Mouse (Mus musculus): ENCODE measurements around the gene 1700016H13Rik.

1700016H13Rik gene

DNA sequence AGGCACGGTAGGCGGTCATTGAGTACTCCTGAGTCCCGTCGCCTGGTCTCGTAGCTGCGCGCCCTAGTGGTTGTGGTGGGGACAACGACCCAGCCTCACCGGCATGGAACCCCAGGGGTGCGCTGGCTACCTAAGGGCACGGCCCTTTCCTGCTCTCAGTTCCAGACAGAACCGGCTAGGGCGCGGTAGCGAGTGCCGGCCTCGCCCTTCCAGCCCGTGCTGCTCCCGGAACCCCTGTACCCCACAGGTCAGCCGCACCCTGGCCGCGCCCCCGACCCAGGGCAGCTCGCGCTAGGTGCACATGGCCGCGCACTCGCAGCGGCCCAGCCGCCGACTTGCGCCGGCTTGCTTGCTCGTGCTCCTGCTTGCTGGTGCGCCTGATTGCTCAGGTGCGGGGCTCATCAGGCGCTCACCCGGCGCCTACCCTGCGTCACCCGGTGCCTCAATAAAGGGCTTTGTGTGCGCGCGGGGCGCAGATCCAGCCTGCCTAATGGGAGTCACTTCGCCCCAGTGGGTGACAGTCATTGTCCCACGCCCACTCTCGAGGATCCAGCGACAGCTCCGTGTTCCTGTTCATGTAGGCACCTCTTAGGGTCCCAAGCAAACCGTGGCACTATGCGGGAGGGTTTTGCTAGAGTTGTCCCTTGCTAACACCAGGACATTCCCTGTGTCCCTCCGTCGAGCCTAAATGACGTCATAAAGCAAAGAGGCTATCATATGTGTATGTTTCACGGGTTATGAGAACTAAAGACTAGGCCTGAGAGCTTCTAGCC, at the start of gene 1700016H13Rik:
TSS of gene 1700016H13Rik (minus strand) at position 665 of the 773 bp plus-strand sequence.
- DNase-seq (ENCODE audit: low read depth, low spot score), result peak; percentile 82

DNA sequence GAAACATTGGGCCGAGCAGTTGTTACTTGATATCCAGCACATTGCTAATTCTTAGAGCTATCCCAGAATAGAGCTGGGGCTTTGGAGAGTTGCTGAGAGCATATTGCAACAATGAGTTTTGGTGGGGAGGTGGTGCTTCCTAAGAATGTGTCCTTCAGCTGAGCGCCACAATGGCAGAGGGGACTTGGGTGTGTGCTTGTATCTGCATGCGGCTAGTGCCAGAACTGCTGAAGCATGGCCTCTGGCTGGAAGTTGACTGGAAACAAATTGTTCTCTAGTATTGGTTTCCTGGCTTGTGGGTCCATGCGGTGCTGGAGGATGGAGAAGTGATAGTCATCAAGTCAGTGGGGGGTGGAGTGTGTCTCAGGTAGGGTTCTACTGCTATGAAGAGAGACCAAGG, 49.5 kb upstream of the 1700016H13Rik start:
- DNase-seq (ENCODE audit: low read depth, low spot score), result no peak

DNA sequence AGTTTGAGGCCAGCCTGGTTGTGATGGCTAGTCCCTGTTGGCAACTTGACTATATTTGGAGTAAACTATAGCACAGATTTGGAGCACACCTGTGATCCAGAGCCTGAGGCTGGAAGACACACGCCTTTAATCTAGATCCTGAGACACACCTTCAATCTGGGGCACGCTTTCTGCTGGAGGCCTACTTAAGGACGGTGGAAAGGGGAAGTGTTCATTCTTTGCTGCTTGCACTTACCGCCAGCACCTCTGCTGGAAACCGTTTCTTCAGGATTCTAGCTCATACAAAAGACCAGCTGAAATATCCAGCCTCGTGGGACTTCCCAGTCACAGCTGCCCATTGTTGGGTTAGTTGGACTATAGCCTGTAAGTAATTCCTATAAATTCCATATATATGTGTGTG, 46.7 kb upstream of the 1700016H13Rik start:
- DNase-seq (ENCODE audit: low read depth, low spot score), result no peak

DNA sequence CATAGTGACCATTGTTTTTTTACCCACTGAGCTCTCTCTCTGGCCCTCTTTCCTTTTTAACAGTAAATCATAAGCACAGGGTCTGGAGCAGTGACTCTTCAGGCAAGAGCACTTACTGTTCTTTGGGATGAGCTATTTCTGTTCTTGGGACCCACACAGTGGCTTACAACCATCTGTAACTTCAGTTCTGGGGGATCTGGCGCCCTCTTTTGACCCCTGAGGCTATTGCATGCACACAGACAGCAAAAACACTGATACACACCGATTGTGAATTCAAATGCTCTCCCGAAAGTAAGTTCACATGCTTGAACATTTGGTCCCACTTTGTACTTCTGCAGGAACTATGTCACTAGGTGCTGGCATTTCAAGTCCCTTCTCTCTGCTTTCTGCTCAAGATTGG, 45.7 kb upstream of the 1700016H13Rik start:
- DNase-seq (ENCODE audit: low read depth, low spot score), result peak; percentile 51

DNA sequence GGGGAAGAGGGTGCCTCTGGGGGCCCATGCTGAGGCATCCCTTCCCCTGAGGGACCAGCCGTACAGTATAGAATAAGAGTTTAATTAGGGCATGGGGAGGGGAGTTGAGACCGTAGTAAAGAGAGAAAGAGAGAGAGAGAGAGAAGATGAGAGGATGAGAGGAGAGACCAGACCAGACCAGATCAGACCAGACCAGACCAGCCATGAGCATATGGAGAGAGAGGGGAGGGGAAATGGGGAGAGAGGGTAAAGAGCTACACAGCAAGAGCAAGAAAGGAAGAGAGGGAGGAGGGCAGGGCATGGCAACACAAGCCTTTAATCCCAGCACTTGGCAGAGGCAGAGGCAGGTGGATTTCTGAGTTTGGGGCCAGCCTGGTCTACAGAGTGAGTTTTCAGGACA, 44.9 kb upstream of the 1700016H13Rik start:
- DNase-seq (ENCODE audit: low read depth, low spot score), result no peak

DNA sequence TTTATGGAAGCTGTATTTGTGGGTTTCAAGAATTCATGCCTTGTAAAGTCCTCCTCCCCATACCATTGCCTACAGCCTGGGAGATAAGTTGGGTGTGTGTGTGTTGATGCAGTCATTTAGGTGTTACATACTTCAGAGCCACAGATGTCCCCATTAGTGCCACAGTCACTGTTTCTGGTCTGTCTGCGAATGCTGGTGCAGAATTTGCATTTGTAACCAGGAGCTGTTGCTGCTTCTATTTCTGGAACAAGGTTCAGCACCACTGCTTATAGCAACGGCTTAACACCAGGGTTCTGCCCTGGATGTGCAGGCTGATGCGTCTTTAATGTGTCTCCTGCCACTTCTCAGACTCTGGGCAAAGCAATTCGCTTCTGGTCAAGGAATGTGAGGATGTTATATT, 43.7 kb upstream of the 1700016H13Rik start:
- no peak for DNase-seq (ENCODE audit: low read depth, low spot score)

DNA sequence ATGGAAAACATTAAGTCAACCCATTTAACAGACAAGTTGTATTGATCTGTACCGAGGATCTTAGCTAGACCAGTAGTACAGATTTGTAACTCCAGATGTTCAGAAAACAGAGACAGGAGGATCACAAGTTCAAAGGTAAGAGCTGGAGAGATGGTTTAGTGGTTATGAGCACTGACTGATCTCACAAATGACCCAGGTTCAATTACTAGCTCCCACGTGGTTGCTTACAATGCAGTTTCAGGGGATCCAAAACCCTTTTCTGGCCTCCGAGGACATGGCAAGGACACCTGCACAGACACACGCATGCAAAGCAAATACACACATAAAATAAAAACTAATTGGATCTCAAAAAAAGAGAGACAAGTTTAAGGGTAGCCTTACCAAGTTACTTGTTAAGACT, 42.8 kb upstream of the 1700016H13Rik start:
- no peak for DNase-seq (ENCODE audit: low read depth, low spot score)

DNA sequence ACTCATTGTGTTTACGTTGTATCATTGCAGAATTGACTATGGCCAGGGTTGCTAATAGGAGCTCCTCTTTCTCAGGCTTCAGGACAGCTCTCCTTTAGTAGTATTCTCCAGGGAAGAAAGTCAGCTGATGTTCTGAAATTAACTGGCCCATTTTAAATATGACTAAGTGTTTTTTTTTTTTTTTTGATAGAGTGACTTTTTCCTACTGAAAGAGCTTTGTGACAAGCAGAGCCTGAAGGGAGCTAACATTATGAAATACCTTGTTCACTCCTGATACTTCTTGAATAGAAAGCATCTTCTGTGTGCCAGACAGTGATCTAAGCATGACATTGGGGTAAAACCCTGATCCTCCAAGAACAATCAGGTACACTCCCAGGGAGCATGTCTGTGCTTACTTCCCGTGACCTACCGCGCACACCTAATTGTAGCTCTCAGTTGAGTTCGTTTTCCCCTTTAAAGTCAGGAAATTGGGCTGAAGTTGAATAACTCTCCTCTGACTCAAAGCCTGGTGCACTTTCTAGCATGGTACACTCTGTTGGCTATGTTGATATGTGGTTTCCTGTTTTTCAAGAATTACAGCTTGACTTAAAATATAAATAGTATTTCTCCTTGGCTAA, 42.2 kb upstream of the 1700016H13Rik start:
- peak; percentile 23 for DNase-seq (ENCODE audit: low read depth, low spot score)

DNA sequence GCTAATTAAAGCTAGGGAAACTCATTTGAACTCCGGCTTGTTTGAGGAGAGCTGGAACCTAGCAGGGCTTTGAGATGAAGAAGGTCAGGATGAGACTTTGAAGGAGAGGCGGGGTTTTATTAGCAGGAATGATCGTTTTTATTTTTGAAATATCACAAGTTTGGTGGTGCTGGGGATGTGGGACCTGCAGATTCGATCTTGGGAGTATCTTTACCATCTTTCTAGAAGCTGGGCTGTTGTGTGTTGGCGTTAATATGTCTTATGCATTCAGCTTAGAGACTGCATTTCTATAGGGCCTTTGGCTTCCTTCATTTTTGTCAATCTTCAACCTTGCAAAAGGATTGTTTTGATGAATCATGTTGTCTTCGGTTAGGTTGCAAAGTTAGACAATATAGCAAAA, 38.3 kb upstream of the 1700016H13Rik start:
- no peak for DNase-seq (ENCODE audit: low read depth, low spot score)

DNA sequence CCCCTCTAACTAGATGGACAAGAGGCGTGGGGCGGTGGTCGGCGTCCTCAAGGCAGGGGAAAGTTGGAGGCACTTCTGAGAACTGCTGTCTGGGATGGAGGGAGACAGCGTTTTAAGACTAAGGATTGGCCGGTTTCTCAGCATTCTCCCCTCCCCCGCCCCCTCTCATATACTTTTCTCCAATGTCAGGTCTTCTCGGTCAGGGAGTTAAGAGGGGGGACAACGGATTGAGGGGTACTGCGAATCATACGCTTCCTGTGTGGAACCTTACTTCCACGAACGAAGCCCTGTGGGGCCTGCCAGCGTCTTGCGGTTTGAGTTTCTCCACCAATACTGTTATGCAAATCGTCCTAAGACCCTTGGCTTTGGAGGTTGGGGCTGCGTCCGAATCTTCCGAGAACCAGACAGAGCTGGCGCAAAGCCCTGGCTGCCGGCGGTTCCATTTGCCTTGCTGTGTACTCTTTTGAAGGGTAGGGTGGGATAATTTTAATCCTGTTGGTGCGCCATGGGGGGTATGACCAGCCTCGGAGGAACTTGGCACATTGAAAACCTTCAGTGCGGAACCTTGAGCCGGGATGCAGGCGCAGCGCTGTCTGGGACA, 37.3 kb upstream of the 1700016H13Rik start:
- DNase-seq (ENCODE audit: low read depth, low spot score), result peak; percentile 36

DNA sequence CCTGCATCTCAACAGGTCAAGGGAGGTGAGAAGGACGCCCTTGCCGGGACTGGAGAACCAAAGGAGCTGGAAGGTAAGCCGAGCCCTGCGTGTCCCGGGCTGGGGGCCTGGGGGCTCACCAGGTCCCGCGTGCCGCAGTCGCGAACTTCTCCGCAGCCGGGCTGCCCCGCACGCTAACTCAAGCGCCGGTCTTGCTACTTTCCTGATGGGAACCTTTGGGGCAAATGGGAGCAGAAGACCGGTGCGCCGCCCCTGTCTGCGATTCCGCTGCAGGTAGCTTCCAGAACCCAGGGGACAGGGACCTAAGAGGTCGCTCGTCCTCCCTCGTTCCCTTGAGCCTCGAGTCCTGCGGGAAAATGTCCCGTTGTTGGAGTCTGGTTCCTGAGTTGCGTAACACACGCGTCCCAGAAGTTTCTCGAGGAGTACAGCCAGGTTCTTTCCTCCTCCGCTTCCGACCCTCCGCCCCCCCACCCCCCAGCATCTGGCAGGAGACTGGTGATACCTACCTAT, 36.8 kb upstream of the 1700016H13Rik start:
- no peak for DNase-seq (ENCODE audit: low read depth, low spot score)

DNA sequence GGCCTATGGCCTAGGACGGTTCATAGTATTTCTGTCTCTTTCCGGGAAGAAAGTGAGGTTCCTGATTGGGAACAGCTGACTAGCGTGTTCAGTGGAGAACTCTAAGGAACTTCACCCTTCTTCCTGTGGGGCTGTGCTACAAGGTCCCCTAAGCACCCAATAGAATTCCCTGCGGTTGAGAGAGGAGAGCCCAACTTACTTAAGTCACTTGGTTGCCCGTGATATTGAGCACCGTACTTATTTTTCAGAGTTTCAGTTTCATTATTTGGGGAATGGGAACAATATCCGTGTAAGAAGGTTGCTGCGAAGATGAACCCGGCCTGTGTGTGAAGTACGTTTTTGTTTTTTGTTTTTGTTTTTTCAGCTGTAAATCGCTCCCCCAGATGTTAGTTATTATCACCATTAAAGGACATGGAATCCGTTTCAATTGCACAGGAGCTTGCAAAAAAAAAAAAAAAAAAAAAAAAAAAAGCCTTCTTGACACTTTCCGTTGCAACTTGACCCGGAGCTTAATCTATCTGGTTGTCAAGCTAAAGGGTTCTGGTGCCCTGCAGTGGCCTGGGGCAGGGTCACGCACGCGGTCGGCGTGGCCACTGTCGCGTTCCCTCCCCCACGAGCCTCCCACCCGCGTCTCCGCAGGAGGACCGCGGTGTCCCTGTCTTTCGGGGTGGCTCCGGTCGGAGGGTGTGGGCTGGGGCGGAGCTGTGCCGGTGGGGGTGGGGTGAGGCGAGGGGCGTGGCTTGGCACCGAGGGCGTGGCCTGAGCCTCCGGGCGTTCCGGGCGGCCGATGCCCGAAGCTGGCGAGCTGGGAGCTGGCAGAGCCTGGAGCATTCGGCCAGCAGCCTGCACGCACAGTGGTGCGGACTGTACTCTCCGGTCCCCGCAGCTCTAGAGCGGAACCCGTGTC, 36.1 kb upstream of the 1700016H13Rik start, which contains the start of gene Aff1:
TSS of gene Aff1 (plus strand) at position 751 of the 907 bp plus-strand sequence.
- DNase-seq (ENCODE audit: low read depth, low spot score), result peak; percentile 93

DNA sequence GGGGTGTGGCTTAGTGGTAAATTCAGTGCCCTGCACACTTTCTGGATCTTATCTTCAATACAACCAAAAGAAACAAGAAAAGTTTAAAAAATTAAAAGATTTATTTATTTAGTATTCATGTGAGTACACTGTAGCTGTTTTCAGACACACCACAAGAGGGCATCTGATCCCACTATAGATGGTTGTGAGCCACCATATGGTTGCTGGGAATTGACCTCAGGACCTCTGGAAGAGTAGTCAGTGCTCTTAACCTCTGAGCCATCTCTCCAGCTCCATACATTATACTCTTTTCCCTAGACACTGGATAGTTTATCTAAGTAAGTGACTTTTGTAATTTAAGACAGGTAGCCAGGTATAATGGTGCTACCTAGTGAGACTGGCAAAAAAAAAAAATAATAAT, 35.4 kb upstream of the 1700016H13Rik start:
- DNase-seq (ENCODE audit: low read depth, low spot score), result no peak

DNA sequence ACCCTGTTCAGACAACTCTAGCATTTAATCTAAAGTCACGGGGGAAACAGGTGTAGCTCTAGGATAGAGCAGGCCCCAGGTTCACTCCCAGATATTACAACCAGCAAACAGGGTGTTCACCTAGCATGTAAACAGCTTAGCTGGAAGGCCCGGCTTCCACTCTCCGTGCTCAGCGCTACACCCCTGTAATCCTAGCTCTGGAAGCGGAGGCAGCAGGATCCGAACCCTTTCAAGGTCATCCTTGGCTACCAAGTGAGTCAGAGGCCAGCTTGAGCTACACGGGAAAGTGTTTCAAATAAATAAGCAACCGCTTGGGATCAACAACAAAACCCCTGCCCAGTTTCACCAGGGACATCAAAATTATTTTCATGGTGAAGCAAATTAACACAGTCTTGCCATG, 34.4 kb upstream of the 1700016H13Rik start:
- no peak for DNase-seq (ENCODE audit: low read depth, low spot score)

DNA sequence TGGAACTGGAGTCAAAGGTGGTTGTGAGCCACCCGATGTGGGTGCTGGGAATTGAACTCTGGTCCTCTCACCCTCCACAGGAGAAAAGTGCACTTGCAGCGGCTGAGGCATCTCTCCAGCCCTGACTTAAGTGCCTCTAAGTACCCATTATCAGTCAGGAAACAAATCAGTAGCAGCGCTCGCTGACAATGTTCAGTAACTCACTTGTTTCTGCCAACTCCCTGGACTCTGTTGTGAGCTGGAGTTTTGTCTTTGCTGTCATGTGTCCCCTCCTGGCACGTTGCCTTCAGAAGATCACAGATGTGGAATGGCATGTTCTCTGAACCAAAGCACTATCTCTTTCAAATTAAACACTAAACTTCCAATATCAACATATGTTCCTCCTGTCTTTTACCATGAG, 33.8 kb upstream of the 1700016H13Rik start:
- DNase-seq (ENCODE audit: low read depth, low spot score), result no peak

DNA sequence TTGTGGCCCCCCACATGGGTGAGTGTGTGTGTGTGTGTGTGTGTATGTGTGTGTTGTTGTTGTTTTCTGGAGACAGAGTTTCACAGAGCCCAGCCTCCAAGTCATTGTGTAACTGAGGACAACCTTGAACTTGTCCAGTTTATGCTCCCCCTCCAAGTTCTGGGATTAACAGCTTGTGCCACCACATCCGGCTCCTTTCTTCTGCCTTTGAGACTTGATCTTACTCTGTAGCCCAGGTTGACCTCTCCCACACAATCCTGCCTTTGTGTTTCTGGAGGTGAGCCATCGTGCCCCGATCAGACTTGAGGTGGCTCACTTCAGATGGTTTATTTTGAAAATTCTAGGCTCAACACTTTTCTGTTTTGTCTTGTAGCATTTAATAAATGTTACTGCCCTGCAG, 26.0 kb upstream of the 1700016H13Rik start:
- DNase-seq (ENCODE audit: low read depth, low spot score), result no peak

DNA sequence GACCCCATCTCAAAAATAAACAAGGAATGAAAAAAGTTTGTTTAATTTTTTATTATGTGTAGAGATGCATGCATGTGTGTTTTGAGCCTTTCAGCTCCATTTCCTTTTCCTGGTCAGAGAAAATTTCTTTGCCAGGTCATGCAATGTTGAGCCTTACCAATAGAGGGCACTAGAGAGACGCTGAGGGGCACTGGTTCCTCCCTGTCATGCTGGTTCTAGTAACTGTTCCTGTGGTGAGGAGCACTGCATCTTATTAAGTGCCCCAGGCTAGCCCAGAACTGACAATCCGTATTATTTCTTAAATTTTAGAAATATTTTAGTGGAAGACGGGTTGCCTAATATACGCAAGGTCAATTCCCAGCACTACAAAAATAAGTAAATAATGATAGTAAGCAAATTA, 24.6 kb upstream of the 1700016H13Rik start:
- DNase-seq (ENCODE audit: low read depth, low spot score), result peak; percentile 86

DNA sequence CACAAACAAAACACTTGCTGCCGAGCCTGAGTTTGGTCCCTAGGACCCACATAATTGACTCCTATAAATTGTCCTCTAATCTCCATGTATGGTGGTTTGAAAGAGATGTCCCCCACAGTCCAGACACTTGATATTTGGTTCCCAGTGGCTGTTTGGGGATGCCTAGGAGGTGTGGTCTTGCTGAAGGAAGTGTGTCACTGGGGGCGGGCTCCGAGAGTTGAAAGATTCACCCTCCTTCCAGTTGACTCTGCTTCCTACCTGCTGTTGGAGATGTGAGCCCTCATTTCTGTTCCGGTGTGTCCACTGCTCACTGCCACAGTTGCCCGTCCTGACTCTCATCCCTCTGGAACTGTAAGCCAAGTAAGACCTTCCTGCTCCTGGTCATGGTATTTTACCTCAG, 23.2 kb upstream of the 1700016H13Rik start:
- no peak for DNase-seq (ENCODE audit: low read depth, low spot score)

DNA sequence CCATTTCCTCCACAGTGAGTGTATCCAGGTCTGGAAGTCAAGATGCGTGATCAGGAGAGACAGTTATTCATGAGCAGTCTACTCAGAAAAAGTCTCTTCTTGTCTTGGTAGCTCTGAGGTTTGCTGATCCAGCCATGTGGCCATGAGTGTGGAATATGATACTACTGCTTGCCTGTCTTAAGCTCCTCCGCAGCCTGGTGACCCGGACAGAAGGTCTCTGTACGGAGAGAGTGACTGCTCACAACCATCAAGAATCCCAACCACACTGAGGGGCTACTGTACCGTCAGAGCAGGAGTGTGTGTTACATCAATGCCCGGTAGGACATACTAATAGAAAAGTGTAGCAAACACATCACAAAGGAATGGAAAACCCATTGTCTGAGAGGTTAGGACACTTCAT, 22.1 kb upstream of the 1700016H13Rik start:
- DNase-seq (ENCODE audit: low read depth, low spot score), result no peak

DNA sequence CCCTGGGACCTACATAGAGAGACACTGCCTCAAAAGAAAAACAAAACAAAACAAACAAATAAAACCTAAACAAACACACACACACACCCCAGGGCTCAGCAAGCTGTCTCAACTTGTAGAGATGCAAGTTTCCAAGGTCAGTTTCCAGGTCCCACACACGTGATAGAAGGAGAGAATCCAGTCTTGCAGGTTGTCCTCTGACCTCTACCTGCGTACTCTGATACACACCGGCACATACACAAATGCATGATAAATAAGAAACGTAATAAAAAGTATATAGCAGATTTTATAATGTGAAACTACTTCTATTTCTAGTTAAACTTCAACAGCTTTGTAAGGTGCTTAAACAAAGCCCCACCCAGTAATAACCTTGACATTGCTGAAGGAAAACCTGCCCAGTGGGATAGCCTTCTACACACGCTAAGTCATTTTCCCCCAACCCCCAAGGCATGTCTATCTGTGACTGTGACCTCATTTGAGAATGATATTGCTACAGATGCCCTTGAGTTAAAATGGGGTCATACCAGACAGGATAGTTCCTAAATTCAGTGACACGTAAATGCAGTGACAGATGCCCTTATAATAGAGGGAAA, 20.6 kb upstream of the 1700016H13Rik start:
- no peak for DNase-seq (ENCODE audit: low read depth, low spot score)

DNA sequence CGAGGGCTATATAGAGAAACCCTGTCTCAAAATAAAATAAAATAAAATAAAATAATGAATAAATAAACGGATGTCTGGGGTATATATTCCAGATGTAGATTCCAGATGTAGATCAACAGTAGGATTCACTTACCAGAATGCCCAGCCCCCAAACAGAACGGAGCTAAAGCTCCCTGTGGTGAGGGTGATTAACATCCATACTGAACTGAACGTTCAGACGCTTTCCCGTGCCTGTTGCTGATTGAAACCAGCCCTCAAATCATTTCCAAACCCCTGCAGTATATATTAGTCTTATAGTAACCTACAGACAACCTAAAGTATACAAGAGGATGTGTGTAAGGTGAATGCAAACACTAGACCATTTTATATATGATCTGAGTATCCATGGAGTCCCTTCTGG, 18.7 kb upstream of the 1700016H13Rik start:
- no peak for DNase-seq (ENCODE audit: low read depth, low spot score)
